Mouse (Mus musculus): ENCODE results near the gene Map3k20.

GRCm38 (mm10) chr2:72318421-72318820 is 33.0 kb downstream of the Map3k20 start:
- no peak for TF ChIP-seq CTCF (IDR thresholded peaks at IDR 0.05; ENCODE audit: control insufficient read depth, insufficient read depth, low read length)
- TF ChIP-seq POLR2A (IDR thresholded peaks at IDR 0.05; ENCODE audit: borderline replicate concordance, control insufficient read depth, low read depth, low read length), result no peak

Data from bone marrow, adult 2 months (tissue).